Mouse (Mus musculus) CD4-positive, CD25-positive, alpha-beta regulatory T cell, adult 2 months (primary cell): Measurements from ENCODE around the gene Plekhg6.

Experiments
- DNase-seq: peaks from one replicate; pipeline ENCODE4 v3.0.0-alpha.2; 2012; ENCODE audit warnings: low read depth, low spot score

Gene Plekhg6

GRCm38 (mm10) chr6:125386080-125386479 is 5.5 kb upstream of the Plekhg6 start:
- no peak for DNase-seq

- DNase-seq = peak; percentile 55
These were observed 4.7 kb upstream of the Plekhg6 start for GRCm38 (mm10) chr6:125385066-125385974.

GRCm38 (mm10) chr6:125382024-125382423 is 1.4 kb upstream of the Plekhg6 start:
- DNase-seq = no peak

- DNase-seq = no peak
These were observed 812 bp downstream of the Plekhg6 start for GRCm38 (mm10) chr6:125379781-125380180.

DNA sequence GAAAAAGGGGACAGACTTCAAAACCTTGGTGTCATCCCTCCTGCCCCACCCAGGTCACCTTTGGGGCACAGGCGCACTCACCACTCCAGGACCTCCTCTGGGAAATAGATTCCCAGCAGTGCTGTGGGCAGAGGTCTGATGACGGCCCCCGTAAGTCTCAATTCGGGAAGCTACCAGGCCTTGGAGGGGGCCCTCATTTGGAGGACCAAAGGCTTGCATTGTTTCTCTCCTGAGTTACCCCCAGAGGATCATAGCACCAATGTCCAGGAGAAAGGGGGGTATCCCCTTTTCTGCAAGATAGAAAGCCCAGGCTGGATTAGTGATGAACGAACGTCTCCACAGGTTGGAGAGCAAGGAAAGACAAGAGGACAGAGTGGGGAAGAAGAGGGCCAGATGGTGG is 2.0 kb downstream of the Plekhg6 start:
- no peak for DNase-seq

- peak; percentile 69 for DNase-seq
These were observed 2.8 kb downstream of the Plekhg6 start for GRCm38 (mm10) chr6:125377582-125378451.

- no peak for DNase-seq
These were observed 3.6 kb downstream of the Plekhg6 start for GRCm38 (mm10) chr6:125377042-125377441.

GRCm38 (mm10) chr6:125367758-125368371 is 12.7 kb downstream of the Plekhg6 start:
- peak; percentile 62 for DNase-seq

DNA sequence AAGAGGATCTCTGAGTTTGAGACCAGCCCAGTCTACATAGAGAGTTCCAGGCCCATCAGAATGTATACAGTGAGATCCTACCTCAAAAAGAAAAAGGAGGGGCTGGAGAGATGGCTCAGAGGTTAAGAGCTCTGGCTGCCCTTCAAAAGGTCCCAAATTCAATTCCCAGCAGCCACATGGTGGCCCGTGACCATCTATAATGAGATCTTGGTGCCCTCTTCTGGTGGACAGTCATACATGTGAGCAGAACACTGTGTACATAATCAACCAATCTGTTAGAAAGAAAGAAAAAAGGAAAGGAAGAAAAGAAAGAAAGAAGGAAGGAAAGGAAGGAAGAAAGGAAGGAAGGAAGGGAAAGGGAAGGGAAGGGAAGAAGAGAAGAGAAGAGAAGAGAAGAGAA is 14.5 kb downstream of the Plekhg6 start:
- peak; percentile 57 for DNase-seq

GRCm38 (mm10) chr6:125365522-125365921 is 15.1 kb downstream of the Plekhg6 start:
- DNase-seq = no peak

- no peak for DNase-seq
These were observed 16.1 kb downstream of the Plekhg6 start for GRCm38 (mm10) chr6:125364448-125364847.

- DNase-seq = no peak
These were observed 16.9 kb downstream of the Plekhg6 start for GRCm38 (mm10) chr6:125363451-125364242.

DNA sequence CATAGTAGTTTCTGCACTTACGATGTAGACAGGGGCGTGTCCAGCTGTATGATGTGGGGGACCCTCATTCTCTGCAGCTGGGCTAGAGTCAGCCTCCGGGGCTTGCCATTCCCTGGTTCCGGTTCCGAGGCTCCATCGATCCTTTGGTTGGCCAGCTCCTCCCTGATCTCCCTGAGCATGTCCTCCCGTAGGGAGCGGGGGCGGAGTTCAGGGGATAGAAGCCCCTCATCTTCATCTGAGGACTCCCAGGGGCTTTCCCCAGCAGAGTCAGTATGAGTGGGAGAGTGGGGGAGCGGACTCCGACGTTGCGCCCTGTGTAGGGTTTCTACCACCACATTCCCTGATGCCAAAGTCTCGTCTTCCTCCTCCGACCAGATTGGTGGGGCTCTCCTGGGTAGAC is 17.6 kb downstream of the Plekhg6 start:
- DNase-seq = no peak

DNA sequence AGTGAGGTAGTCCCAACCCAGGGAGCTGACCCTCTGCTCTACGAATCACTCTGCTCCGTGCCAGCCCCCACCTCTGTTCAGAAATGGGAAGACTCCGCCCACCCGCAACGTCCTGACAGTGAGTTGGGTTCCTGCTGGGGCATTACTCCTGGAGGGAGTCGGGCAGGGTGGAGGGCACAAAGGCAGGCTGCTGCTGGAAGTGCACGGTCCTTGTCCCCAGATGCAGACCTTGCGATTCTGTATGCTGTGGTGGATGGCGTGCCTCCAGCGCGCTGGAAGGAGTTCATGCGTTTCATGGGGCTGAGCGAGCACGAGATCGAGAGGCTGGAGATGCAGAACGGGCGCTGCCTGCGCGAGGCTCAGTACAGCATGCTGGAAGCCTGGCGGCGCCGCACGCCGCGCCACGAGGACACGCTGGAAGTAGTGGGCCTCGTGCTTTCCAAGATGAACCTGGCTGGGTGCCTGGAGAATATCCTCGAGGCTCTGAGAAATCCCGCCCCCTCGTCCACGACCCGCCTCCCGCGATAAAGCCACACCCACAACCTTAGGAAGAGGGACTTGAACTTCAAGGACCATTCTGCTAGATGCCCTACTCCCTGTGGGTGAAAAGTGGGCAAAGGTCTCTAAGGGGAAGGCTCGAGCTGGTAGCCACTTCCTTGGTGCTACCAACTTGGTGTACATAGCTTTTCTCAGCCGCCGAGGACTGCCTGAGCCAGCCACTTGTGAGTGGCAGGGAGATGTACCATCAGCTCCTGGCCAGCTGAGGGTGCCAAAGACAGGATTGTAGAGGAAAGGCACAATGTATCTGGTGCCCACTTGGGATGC is 18.9 kb downstream of the Plekhg6 start:
- DNase-seq = no peak

DNA sequence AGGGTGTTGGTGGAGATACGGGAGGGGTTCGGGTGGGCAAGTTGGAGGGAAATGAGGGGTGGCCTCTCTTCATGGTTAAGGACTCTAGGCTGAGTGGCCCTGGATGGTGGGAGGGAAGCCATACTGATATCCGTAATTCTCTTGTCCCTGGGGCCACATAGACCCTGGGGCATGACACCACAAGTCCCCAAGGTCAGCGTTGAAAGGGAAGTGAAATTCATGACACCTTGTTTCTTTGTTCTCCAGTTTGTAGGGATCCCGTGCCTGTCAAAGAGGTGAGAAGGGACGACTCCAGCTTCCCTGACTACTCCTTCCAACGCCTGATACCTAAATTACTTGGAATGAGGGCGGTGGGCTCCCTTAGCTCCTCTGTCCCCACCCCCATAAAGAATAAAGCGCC is 19.7 kb downstream of the Plekhg6 start:
- no peak for DNase-seq

GRCm38 (mm10) chr6:125359999-125360398 is 20.6 kb downstream of the Plekhg6 start:
- no peak for DNase-seq

DNA sequence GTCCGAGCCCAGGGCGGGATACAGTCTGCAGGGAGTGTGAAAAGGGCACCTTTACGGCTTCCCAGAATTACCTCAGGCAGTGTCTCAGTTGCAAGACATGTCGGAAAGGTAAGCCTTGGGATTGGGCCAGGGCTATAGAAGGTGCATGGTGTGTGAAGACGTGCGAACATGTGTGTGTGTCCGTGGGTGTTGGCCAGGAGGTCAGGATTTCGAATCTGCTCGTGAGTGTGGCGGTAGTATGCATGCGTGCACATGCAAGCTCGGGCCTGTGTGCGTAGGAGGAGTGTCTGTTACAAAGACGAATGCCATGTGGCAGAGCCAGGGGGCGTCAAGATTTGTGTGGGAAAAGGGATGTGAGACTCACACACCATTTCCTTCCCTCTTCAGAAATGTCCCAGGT is 23.3 kb downstream of the Plekhg6 start:
- DNase-seq = no peak

DNA sequence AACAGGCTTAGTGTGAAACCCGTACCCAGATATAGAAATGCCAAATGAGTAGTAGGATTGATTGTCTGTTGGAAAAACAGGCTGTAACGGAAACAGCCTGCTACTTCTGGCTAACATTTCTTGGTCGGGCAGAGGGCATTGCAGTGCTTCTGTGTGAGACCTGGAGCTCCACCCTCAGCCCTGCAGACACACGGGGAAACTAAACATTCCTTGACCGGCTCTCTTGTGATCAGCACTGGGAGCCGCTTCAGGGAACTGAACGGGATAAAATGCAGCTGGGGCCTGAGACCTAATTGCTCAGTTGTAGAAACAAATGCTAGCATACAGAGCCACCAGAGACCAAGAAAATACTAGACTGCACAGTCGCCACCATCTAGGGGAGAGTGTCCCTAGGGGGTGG is 24.3 kb downstream of the Plekhg6 start:
- DNase-seq = no peak

DNA sequence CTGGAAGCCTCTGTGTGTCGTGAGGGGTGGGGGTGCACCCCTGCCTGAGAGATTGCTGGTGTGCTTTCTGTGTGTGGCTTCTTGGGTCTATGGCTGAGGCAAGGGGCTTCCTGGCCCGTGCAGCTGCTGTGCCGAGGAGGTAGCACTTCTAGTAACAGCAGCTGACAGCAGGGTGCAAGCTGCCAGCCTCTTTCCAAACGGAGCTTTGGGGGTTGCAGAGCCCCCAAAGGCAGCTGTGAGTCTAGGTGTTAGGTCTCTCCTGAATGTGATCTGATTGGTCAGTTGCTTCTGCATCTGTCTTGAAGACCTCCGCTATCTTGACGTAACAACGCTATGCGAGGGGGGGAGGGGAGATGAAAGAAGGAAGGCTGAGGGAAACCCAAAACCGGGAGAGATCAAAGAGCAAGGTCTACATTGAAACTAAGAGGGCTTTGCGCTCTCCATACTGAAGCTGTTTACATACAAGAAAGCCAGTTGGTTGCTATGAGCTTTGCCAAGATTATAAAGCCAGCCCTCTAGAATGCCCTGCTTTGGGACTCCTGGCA is 25.3 kb downstream of the Plekhg6 start:
- peak; percentile 59 for DNase-seq
